Mouse (Mus musculus): ENCODE measurements around the gene Ttl. TPM values are rescaled to one million over a fixed set of nuclear protein-coding genes. Genes with fewer than 3 reads are reported as not detected.
A peak's percentile ranks its signal among the peaks of the same experiment; 100 is the strongest.

Ttl gene
- polyA plus RNA-seq, 1 experiment from 2014 or later = 21.3 TPM

DNA sequence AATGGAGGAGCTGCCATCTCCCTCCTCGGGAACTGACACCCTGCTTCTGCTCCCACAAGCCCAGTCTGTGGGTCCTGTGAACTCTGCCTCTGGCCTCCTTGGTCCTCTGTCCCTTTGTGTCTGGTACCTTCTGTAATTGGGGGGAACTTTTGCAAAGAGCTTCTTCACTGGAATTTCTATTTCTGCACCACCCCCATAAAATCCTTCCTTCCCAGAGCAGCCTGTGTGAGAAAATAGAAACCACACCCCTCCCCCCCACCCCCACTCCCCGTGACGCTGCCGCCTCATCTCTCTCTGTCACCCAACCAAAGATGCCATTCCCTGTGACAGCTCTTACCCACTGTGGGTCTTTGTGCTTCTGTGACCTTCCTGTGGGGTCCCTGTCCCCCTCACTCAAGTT is 24.6 kb downstream of the Ttl start:
- ATAC-seq = no peak
- Histone ChIP-seq H3K36me3 (peaks cover 89% of the 10 kb centered on the region), H3K27me3 (no peaks in the 10 kb centered on the region), H3K4me2 (replicated peaks) (no peak overlapping the region), H3K9me3 (no peaks in the 10 kb centered on the region), H3K9ac (replicated peaks) (no peak overlapping the region), H3K4me1 (replicated peaks) (no peaks in the 10 kb centered on the region), H3K27ac (no peak overlapping the region), H3K4me3 (replicated peaks) (no peak overlapping the region)
- 84% methylated on average over 4 of the region's 4 CpGs for WGBS

DNA sequence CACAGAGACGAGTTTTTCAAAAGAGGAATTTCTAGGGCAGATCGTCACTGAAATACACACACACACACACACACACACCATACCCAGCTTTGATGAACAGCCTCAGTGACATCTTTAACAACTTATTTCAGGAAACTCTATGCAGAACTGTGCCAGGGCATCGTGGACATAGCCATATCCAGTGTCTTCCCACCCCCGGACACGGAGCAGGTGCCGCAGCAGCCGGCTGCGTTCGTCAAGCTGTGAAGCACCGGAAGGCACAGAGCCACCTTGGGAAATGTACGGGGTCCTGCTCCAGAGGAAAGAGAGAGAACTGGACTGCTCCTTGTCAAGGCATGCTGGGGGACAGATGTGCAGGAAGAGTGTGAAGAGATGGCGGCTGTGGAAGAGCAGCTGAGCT is 27.1 kb downstream of the Ttl start:
- no peak overlapping the region for H3K4me2 ChIP-seq (replicated peaks)
- no peaks in the 10 kb centered on the region for H3K9me3 ChIP-seq
- H3K4me3 ChIP-seq (replicated peaks) = no peak overlapping the region
- no peaks in the 10 kb centered on the region for H3K27me3 ChIP-seq
- no peak for ATAC-seq
- no peaks in the 10 kb centered on the region for H3K4me1 ChIP-seq (replicated peaks)
- WGBS = 94% methylated on average over 12 of the region's 12 CpGs
- H3K27ac ChIP-seq = no peak overlapping the region
- no peak overlapping the region for H3K9ac ChIP-seq (replicated peaks)
- peaks cover 75% of the 10 kb centered on the region for H3K36me3 ChIP-seq

DNA sequence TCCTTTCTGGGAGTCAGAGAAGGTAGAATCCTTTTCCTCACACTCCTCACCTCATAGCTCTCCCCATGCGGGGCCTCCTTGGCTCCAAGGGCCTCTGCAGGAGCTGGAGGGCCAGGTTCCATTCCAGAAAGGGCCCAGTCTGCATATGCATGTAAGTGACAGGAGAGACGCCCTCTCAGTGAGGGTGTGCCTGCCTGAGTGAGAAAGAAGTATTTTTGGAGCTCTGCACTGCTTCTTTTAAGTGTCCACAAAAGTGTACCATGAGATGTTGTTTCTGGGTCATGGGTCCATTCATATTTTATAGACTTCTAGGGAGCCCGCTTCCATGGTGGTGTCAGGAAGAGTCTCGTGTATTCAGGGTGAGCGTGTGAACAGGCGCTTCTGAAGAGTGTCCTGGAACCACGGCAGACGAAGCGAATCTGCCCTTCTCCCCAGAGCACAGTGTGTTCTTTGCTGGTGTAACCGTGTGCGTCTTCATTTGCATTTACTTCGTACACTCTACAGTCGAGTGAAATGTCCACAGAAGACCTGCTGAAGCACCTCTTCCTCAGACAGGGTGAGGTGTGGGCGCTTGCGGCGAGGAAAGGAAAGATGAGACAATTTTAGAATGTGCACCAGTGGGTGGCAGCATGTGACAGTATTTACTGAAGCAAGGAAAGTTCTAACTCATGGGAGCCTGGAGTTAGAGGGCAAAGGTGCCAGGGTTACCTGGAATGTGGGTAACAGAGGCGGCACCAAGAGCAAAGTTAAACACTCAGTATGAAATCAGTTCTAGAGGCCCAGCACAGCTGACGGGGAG is 28.4 kb downstream of the Ttl start:
- peaks cover 65% of the 10 kb centered on the region for H3K36me3 ChIP-seq
- ATAC-seq = no peak
- H3K9ac ChIP-seq (replicated peaks) = no peak overlapping the region
- no peaks in the 10 kb centered on the region for H3K9me3 ChIP-seq
- no peak overlapping the region for H3K27ac ChIP-seq
- no peak overlapping the region for H3K4me3 ChIP-seq (replicated peaks)
- 87% methylated on average over 18 of the region's 18 CpGs for WGBS
- H3K4me1 ChIP-seq (replicated peaks) = no peaks in the 10 kb centered on the region
- no peak overlapping the region for H3K4me2 ChIP-seq (replicated peaks)
- H3K27me3 ChIP-seq = no peaks in the 10 kb centered on the region

DNA sequence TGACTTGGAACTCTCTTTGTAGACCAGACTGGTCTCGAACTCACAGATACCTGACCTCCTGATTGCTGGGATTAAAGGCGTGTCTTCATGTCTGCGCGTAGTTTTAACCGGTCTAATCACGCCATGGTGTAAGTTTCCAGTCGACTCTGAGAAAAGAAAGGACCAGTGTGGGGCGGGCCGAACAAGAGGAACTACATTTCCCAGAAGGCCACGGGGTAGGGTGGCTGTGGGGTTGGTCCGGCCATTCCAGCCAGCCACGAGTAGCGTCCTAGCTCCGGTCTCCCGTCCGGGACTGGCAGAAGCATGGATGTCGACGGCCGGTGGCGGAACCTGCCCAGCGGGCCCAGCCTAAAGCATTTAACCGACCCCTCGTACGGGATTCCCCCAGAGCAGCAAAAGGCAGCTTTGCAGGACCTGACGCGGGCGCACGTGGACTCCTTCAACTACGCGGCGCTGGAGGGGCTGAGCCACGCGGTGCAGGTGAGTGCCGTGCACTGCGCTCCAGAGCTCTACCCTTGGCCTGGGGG is 35.1 kb downstream of the Ttl start, which contains the start of gene Polr1b:
Polr1b (plus strand) TSS at position 212 of the 527 bp plus-strand sequence.
- Histone ChIP-seq H3K4me1 (replicated peaks) (peaks cover 11% of the 10 kb centered on the region), H3K36me3 (peaks cover 32% of the 10 kb centered on the region), H3K27ac (no peak within 1 kb of the TSS), H3K27me3 (no peaks in the 10 kb centered on the region), H3K4me2 (replicated peaks) (peak within 1 kb of the TSS; percentile 85), H3K9ac (replicated peaks) (peak within 1 kb of the TSS; percentile 68), H3K4me3 (replicated peaks) (peak within 1 kb of the TSS; percentile 64), H3K9me3 (no peaks in the 10 kb centered on the region)
- under 1% methylated on average over 35 of the region's 35 CpGs for WGBS
- peak; percentile 99 for ATAC-seq

DNA sequence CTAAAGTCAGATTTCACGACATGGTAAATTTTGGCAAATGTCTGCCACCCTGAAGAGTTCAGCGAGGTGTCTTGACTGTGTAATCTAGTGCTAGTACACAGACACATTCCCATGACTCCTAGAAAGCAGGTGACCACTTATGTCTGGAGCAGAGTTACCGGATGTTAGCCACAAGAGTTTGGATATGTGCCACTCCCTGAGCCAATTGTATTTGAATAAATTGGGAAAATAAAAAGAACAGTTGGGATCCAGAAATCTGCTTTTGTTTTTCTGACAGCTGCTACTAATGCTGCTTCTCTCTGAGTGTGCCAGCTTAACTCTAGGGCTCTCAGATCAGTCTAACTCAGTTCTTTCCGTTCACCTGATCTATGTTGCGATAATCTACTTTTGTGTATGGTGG is 47.2 kb downstream of the Ttl start:
- Histone ChIP-seq H3K36me3 (peaks cover 79% of the 10 kb centered on the region), H3K4me2 (replicated peaks) (no peak overlapping the region), H3K27ac (no peak overlapping the region), H3K9me3 (no peaks in the 10 kb centered on the region), H3K27me3 (no peaks in the 10 kb centered on the region), H3K9ac (replicated peaks) (no peak overlapping the region), H3K4me1 (replicated peaks) (no peaks in the 10 kb centered on the region), H3K4me3 (replicated peaks) (no peak overlapping the region)
- no peak for ATAC-seq
- WGBS = 93% methylated on average over 5 of the region's 5 CpGs

DNA sequence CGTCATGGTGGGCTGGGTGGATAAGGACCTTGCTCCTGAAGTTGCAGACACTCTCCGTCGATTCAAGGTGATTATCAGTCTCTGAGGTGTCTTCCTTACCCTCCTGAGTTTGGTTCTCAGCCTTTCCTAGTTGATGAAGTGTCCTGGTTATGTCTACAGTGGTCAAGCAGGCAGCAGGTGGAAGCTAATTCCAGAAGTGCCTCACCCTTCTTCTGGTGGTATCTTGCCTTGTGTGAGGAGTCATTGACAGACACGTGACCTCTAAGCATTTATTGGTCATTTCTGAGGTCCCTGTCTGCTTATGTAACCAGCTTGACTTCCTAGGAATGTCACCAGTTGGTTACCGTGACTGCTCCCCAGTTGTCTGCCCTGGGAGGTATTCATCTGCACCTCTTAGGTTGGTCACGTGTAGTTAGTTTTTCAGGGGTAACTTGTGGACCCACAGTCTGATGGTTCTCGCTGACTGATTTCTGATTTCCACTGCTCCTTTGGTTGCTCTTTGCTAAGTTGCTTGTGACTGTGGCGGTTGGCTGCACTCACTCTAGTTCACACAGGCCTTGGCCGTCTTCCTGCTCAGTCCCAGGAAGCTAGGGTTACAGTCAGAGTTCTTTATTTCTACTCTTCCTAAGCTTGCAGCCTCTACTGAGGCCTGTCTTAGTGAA is 50.1 kb downstream of the Ttl start:
- Histone ChIP-seq H3K9me3 (no peaks in the 10 kb centered on the region), H3K9ac (replicated peaks) (no peak overlapping the region), H3K27ac (no peak overlapping the region), H3K27me3 (no peaks in the 10 kb centered on the region), H3K36me3 (peaks cover 86% of the 10 kb centered on the region), H3K4me3 (replicated peaks) (no peak overlapping the region), H3K4me2 (replicated peaks) (no peak overlapping the region), H3K4me1 (replicated peaks) (no peaks in the 10 kb centered on the region)
- no peak for ATAC-seq
- WGBS = 95% methylated on average over 9 of the region's 9 CpGs

DNA sequence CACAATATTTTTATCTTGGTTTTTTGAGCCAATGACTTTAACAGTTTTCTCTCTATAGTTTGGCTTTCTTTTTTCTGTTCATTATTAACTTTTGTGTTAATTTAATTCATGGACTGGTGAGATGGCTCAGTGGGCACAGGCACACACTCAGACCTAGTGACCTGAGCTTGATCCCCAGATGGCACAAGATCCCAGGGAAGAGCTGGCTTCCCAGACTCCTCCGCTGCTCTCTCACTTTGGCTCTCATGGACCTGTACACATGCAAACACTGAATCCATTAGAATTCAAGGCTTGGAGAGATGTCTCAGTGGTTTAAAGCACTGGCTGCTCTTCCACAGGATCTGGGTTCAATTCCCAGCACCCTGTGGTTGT is 50.6 kb downstream of the Ttl start:
- Histone ChIP-seq H3K27ac (no peak overlapping the region), H3K36me3 (peaks cover 87% of the 10 kb centered on the region), H3K4me3 (replicated peaks) (no peak overlapping the region), H3K9me3 (no peaks in the 10 kb centered on the region), H3K9ac (replicated peaks) (no peak overlapping the region), H3K27me3 (no peaks in the 10 kb centered on the region), H3K4me1 (replicated peaks) (no peaks in the 10 kb centered on the region), H3K4me2 (replicated peaks) (no peak overlapping the region)
- WGBS = 96% methylated on average over 1 of the region's 1 CpGs
- no peak for ATAC-seq

DNA sequence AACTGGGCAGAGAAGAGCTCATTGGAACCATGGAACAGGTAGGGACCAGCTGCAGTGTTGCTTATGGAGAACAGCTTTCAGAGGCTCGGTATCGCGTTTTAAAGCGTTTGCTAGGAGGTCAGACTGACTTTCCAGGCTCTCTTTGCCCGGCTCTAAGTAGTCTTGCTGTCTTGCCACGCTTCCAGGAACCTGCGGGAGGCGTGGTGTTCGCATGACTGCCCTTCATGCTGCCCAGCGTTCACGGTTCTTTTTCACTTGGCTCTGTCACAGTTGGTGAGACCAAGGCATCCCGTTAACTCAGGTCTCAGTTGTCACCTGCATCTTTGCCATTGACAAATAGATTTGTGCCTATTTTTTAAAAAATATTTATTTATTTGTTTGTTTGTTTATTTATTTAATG is 52.3 kb downstream of the Ttl start:
- Histone ChIP-seq H3K4me3 (replicated peaks) (no peak overlapping the region), H3K4me2 (replicated peaks) (no peak overlapping the region), H3K4me1 (replicated peaks) (no peaks in the 10 kb centered on the region), H3K9me3 (no peaks in the 10 kb centered on the region), H3K27me3 (no peaks in the 10 kb centered on the region), H3K36me3 (peaks cover 91% of the 10 kb centered on the region), H3K27ac (no peak overlapping the region), H3K9ac (replicated peaks) (no peak overlapping the region)
- 96% methylated on average over 12 of the region's 12 CpGs for WGBS
- no peak for ATAC-seq

DNA sequence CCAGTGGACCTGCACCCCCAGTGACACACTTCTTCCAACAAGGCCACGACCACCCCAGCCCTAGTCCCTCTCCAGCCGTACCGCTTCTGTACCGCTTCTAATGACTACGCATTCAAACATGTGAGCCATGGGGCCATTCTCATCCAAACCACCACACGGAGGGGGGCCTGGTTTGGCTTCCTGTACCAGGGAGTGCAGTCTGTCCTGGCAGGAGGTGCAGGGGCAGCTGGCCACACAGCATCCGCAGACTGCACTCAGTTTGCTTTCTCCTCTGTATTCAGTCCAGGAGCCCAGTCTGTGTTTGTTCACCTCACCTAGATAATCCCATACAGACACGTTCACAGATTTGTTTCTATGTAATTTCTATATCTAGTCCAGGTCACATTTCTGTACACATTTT is 56.2 kb downstream of the Ttl start:
- WGBS = 97% methylated on average over 8 of the region's 8 CpGs
- Histone ChIP-seq H3K27ac (no peak overlapping the region), H3K27me3 (no peaks in the 10 kb centered on the region), H3K9me3 (no peaks in the 10 kb centered on the region), H3K36me3 (peaks cover 90% of the 10 kb centered on the region), H3K4me1 (replicated peaks) (no peaks in the 10 kb centered on the region), H3K4me2 (replicated peaks) (no peak overlapping the region), H3K9ac (replicated peaks) (no peak overlapping the region), H3K4me3 (replicated peaks) (no peak overlapping the region)
- no peak for ATAC-seq

DNA sequence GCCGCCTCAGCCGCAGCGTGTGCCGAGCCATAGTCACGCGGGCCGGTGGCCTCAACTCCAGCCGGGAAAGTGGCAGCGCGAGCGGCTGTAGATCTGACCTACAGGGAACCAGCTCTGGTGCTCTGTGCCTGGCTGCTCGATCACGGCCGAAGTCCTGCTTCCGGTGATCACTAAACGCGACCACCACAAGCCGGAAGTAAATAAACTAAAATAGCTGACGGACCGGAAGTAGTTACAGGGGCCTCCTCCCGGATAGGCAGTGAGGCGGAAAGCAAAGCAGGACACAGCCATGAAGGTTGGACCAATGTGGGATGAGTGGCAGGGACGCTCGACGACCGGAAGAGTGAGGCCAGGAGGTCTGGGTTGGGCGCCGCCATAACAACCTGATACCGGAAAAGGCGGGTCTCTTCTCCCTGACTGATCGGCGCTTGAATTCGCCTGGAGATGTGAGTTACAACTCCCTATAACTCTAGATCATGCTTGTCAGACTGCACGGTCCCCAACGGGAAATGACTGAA is 63.7 kb downstream of the Ttl start, which contains the start of gene Chchd5:
Chchd5 (plus strand) TSS at position 289 of the 518 bp plus-strand sequence.
- WGBS = under 1% methylated on average over 35 of the region's 35 CpGs

DNA sequence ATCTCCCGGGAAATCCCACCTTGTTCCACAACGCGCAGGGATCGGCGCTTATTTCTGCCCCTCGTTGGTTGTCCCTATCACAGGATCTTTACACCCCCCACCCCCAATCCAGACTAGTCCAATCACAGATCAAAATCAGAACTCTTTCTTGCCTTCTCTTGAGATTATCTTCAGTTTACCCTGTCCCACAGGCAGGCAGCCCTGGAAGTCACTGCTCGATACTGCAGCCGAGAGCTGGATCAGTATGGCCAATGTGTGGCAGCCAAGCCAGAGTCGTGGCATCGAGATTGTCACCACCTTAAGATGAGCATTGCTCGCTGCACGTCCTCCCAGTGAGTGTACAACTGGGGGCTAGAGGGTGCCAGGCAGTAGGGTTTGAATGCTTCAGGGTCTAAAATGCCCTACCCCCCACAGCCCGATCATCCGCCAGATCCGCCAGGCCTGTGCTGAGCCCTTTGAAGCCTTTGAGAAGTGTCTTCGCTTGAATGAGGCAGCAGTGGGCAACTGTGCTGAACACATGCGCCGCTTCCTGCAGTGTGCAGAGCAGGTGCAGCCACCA is 64.3 kb downstream of the Ttl start:
- peaks cover 23% of the 10 kb centered on the region for H3K4me1 ChIP-seq (replicated peaks)
- H3K27ac ChIP-seq = peak overlapping the region; percentile 87
- no peaks in the 10 kb centered on the region for H3K27me3 ChIP-seq
- peaks cover 46% of the 10 kb centered on the region for H3K36me3 ChIP-seq
- peak overlapping the region; percentile 73 for H3K9ac ChIP-seq (replicated peaks)
- peak; percentile 55 for ATAC-seq
- WGBS = 30% methylated on average over 18 of the region's 18 CpGs
- H3K4me3 ChIP-seq (replicated peaks) = peak overlapping the region; percentile 65
- H3K9me3 ChIP-seq = peaks cover 11% of the 10 kb centered on the region
- H3K4me2 ChIP-seq (replicated peaks) = peak overlapping the region; percentile 84

More for the DNA sequence above, 63.7 kb downstream of the Ttl start, which contains the start of gene Chchd5:
- H3K4me3 ChIP-seq (replicated peaks) = peak within 1 kb of the TSS; percentile 65
- H3K36me3 ChIP-seq = peaks cover 52% of the 10 kb centered on the region
- H3K27me3 ChIP-seq = no peaks in the 10 kb centered on the region
- peaks cover 11% of the 10 kb centered on the region for H3K9me3 ChIP-seq
- ATAC-seq = peak; percentile 100
- H3K4me2 ChIP-seq (replicated peaks) = peak within 1 kb of the TSS; percentile 84
- peak within 1 kb of the TSS; percentile 87 for H3K27ac ChIP-seq
- peaks cover 23% of the 10 kb centered on the region for H3K4me1 ChIP-seq (replicated peaks)
- H3K9ac ChIP-seq (replicated peaks) = peak within 1 kb of the TSS; percentile 74

DNA sequence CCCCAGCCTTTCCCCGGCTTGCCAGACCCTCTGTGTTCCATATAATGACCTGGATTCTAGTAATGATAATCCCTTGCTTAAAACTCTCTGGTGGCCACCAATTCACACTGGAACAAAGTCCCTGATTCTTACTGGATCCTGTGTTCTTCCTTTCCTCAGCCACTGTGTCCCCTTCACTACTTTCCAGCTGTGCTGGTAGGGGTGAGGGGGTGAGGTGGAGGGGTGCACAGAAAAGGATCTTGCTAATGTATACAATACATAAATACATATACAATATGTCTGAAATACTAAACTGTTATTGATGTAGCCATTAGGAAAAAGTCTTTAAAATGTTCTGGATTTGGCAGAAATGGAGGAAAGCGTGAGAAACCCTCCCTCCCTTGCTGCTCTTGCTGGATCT is 65.0 kb downstream of the Ttl start:
- peak overlapping the region; percentile 65; the same call in 1 of the 2 replicates for H3K4me3 ChIP-seq (replicated peaks)
- peaks cover 39% of the 10 kb centered on the region for H3K36me3 ChIP-seq
- peaks cover 23% of the 10 kb centered on the region for H3K4me1 ChIP-seq (replicated peaks)
- H3K27me3 ChIP-seq = no peaks in the 10 kb centered on the region
- H3K9ac ChIP-seq (replicated peaks) = peak overlapping the region; percentile 73; the same call in 1 of the 2 replicates
- 94% methylated on average over 2 of the region's 2 CpGs for WGBS
- ATAC-seq = no peak
- H3K9me3 ChIP-seq = peaks cover 11% of the 10 kb centered on the region
- H3K27ac ChIP-seq = no peak overlapping the region
- H3K4me2 ChIP-seq (replicated peaks) = peak overlapping the region; percentile 84

All from midbrain, embryonic 13.5 days (tissue).